Mouse (Mus musculus) intestine, postnatal 0 days (tissue): Measurements from ENCODE around the gene Clec3a. TPM values are rescaled to one million over a fixed set of nuclear protein-coding genes. Genes with fewer than 3 reads are reported as not detected.

Experiments used
- ATAC-seq: fragments of 200-750 bp; cut with Nextera tagmentation; 2 replicates; pipeline ENCODE4 v1.8.0; 2017; ENCODE audit warnings: mild to moderate bottlenecking, moderate TSS enrichment, moderate library complexity
- H3K27ac ChIP-seq: fragments of 300-500 bp; sonication (generic); 2 replicates; pipeline ENCODE4 v1.5.1; 2014; ENCODE audit warnings: mild to moderate bottlenecking, low read depth, low read length, moderate library complexity
- H3K27me3 ChIP-seq: fragments of 300-500 bp; sonication (generic); replicated peaks from 2 replicates; pipeline ENCODE4 v1.6.1; 2014; ENCODE audit warnings: low read length, mixed read lengths; ENCODE audit not compliant: control insufficient read depth, insufficient read depth
- H3K36me3 ChIP-seq: fragments of 300-500 bp; sonication (generic); 2 replicates; pipeline ENCODE4 v1.6.1; 2014; ENCODE audit warnings: mild to moderate bottlenecking, moderate library complexity; ENCODE audit not compliant: control insufficient read depth, insufficient read depth
- H3K4me1 ChIP-seq: fragments of 300-500 bp; sonication (generic); replicated peaks from 2 replicates; pipeline ENCODE4 v1.6.1; 2014; ENCODE audit warnings: antibody characterized with exemption, low read length, mixed read lengths; ENCODE audit not compliant: control insufficient read depth, insufficient read depth
- H3K4me2 ChIP-seq: fragments of 300-500 bp; sonication (generic); replicated peaks from 2 replicates; pipeline ENCODE4 v1.6.1; 2014; ENCODE audit warnings: low read depth, mild to moderate bottlenecking, moderate library complexity
- H3K4me3 ChIP-seq: fragments of 300-500 bp; sonication (generic); 2 replicates; pipeline ENCODE4 v1.5.1; 2014; ENCODE audit warnings: low read depth, low read length
- H3K9ac ChIP-seq: fragments of 300-500 bp; sonication (generic); 2 replicates; pipeline ENCODE4 v1.6.1; 2014; ENCODE audit warnings: mild to moderate bottlenecking, low read depth, low read length
- H3K9me3 ChIP-seq: fragments of 300-500 bp; sonication (generic); 2 replicates; pipeline ENCODE4 v1.6.1; 2016; ENCODE audit warnings: mixed run types; ENCODE audit not compliant: control insufficient read depth
- CTCF ChIP-seq: sonication (generic); IDR thresholded peaks from 2 replicates; pipeline ENCODE4 v1.5.1; 2016; ENCODE audit warnings: low read depth, mild to moderate bottlenecking, control low read depth, antibody characterized with exemption, moderate library complexity
- WGBS: fragments of 180-500 bp; shearing (Covaris S2); extraction: QIAGEN DNeasy Blood & Tissue Kit; methylation state at CpG from one replicate; pipeline ENCODE4 v1.1.7; 2014; 5-methylcytosine and 5-hydroxymethylcytosine counted together
- polyA plus RNA-seq: library from polyadenylated mRNA; unstranded; fragments of >200 nt; fragmentation: Nextera tagmentation; extraction: Ambion mirVana; gene quantifications from 2 replicates; pipeline ENCODE4 v1.2.1, GENCODE M21; 2015

Gene Clec3a
- polyA plus RNA-seq, 1 experiment from 2014 or later, result not detected

DNA sequence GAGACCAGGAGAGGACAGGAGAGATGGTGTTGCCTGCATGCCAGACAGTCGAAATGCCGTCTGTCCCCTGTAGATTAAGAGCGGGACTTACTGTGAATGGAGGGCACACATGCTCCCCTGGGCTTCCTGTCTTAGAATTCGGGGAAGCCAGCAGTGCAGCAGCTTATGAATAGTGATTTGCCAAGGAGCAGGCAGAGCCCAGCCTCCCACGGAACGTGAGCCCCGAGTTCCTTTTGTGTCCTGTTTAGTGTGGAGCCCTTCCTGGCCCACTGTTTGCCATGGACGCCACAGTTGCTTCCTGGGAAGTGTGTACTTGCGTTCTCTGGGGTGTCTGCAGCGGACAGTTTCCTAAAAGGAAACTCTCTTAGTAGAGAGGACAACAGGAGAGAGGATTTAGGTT is 45.4 kb downstream of the Clec3a start:
- H3K4me1 ChIP-seq, result no peaks in the 10 kb centered on the region
- H3K4me3 ChIP-seq, result no peak overlapping the region
- no peaks in the 10 kb centered on the region for H3K9me3 ChIP-seq
- H3K9ac ChIP-seq, result no peak overlapping the region
- 80% methylated on average over 10 of the region's 10 CpGs for WGBS
- H3K36me3 ChIP-seq, result no peaks in the 10 kb centered on the region
- TF ChIP-seq CTCF, result no peak
- no peaks in the 10 kb centered on the region for H3K27me3 ChIP-seq
- ATAC-seq, result no peak
- H3K4me2 ChIP-seq, result no peak overlapping the region
- no peak overlapping the region for H3K27ac ChIP-seq

DNA sequence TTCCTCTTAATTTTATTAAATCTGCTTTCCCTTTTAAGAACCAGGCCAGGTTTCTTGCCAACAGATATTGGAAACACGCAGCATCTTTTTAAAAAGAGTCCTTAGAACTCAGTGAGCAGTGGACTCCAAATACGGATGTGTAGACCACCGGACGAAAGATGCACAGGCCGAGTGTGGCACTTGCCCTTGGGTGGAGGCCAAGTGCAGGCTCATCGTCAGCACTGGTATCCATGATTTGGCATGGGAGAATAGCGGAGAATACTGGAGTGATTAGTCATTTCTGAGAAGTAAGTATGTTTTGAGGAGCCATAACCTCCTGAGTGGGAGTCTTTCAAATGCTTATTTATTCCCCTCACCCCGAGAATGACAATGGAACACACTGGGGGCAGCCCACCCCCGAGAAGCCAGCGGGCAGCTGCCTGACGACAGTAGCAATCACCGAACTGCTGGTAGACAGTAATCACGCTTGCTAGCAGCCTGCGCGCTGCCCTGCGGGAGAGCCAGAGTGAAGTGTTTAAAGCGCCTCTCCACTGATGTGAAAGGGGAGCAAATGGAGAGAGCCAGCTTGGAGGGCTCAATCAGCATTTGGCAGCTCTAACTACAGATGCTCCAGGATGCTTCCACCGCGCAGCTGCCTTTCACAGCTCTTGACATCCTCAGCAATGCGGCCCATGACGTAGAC is 50.8 kb downstream of the Clec3a start:
- no peaks in the 10 kb centered on the region for H3K9me3 ChIP-seq
- no peak overlapping the region for H3K4me2 ChIP-seq
- H3K27me3 ChIP-seq, result no peaks in the 10 kb centered on the region
- H3K9ac ChIP-seq, result no peak overlapping the region
- ATAC-seq, result no peak
- no peak overlapping the region for H3K4me3 ChIP-seq
- no peak overlapping the region for H3K27ac ChIP-seq
- 78% methylated on average over 21 of the region's 21 CpGs for WGBS
- no peak for TF ChIP-seq CTCF
- no peaks in the 10 kb centered on the region; the same call in 1 of the 2 replicates for H3K36me3 ChIP-seq
- no peaks in the 10 kb centered on the region for H3K4me1 ChIP-seq

DNA sequence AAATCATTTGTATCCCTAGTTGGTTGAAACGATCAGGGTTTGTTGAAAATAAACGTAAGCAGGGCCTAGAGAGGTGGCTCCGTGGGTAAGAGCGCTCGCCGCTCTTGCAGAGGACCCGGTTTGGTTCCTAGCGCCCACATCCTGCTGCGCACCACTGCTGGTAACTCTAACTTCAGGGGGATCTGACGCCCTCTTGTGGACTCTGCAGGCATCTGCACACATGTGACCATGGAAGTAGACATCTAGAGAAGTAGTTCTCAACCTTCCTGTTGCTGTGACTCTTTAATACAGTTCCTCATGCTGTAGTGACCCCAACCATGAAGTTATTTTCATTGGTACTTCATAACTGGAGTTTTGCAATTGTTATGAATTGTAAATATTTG is 51.3 kb downstream of the Clec3a start:
- WGBS, result 87% methylated on average over 10 of the region's 10 CpGs
- H3K4me3 ChIP-seq, result no peak overlapping the region
- no peaks in the 10 kb centered on the region for H3K9me3 ChIP-seq
- H3K27ac ChIP-seq, result no peak overlapping the region
- no peak for ATAC-seq
- H3K36me3 ChIP-seq, result no peaks in the 10 kb centered on the region; the same call in 1 of the 2 replicates
- H3K4me2 ChIP-seq, result no peak overlapping the region
- no peaks in the 10 kb centered on the region for H3K4me1 ChIP-seq
- TF ChIP-seq CTCF, result peak; percentile 36
- H3K27me3 ChIP-seq, result no peaks in the 10 kb centered on the region
- no peak overlapping the region for H3K9ac ChIP-seq

DNA sequence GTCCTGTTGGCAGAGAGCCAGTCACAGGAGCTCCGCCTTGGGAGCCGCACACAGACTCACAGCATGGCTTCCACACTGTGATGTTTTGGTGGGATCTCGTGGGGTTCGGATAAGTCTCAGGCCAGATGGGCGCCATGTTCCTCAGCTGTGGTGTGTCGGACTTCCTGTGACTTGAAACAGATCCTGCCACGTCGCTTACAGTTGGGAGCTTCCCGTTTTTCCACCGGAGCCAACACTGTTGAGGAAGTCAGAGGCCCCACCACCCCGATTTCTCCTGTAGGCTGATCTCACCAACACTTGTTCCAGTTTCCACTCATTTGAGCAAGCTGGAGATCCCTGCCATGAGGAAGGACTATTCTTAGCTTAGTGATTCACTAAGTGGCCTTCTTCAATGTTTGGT is 55.7 kb downstream of the Clec3a start:
- Histone ChIP-seq H3K9me3 (no peaks in the 10 kb centered on the region), H3K4me2 (no peak overlapping the region), H3K4me3 (no peak overlapping the region), H3K36me3 (no peaks in the 10 kb centered on the region; the same call in 1 of the 2 replicates), H3K27me3 (no peaks in the 10 kb centered on the region), H3K9ac (no peak overlapping the region), H3K4me1 (no peaks in the 10 kb centered on the region), H3K27ac (no peak overlapping the region)
- 87% methylated on average over 11 of the region's 11 CpGs for WGBS
- no peak for ATAC-seq
- no peak for TF ChIP-seq CTCF

Other genes with a start within 250 kb of the Clec3a start
- gene Vat1l, start 212.5 kb upstream of the Clec3a start, polyA plus RNA-seq, result 2.0 and 2.8 TPM in 2 replicates
- gene Wwox, start 21.6 kb downstream of the Clec3a start, polyA plus RNA-seq, result 7.1 and 9.3 TPM in 2 replicates